Mouse (Mus musculus): ENCODE data around the gene Rab3d.
"Not testable (repeated sequence)": the region's sequence is repeated elsewhere in the genome, so short reads cannot be mapped to it uniquely, and the experiment has no call there.

Gene Rab3d

GRCm38 (mm10) chr9:21901223-21901820, 16.7 kb downstream of the Rab3d start:
- peak; percentile 73 for DNase-seq

GRCm38 (mm10) chr9:21889229-21889628, 28.8 kb downstream of the Rab3d start:
- no peak for DNase-seq

GRCm38 (mm10) chr9:21876601-21877000, 41.4 kb downstream of the Rab3d start:
- DNase-seq, result no peak

GRCm38 (mm10) chr9:21872204-21872603, 45.8 kb downstream of the Rab3d start:
- no peak for DNase-seq

DNA sequence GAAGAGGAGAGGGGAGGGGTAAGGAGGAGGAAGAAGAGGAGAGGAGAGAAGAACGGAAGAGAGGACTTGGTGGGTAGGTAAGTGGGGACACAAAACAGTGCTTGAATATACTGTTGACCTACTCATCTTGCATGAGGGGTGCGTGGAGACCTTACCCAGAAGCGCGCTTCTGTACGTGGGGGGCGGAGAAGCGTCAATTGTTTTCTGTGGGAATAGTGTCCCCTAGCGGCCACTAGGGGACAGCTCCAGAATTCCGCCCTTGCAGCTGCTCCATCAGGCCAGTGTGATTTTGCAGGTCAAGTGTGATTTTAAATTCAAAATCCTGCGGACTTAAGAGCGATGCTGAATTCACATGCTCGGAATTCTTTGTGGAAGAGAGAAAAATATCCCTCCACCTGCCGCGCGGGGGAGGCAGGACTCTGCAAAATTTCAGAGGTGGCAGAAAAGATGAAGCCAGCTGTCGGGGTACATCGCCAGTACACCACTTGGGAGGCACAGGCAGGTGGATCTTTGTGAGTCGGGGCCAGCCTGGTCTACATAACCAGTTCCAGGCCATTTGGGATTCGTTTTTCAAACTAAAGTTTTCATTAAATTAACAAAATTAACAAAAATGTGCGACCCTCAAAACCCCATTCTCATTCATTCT, 47.0 kb downstream of the Rab3d start:
- DNase-seq, result peak; percentile 62

DNA sequence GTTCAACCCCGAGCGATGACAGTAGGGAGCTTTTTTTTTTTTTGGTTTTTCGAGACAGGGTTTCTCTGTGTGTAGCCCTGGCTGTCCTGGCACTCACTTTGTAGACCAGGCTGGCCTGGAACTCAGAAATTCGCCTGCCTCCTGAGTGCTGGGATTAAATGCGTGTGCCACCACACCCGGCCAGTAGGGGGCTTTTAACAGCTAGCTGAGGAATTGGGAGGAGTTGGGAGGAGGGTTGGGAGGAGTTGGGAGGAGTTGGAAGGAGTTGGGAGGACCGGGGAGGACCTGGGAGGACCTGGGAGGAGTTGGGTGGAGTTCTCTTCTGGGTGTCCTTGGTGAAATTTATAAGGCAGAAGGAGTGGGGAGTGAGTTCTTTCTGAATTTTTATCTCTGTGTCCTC, 48.7 kb downstream of the Rab3d start:
- DNase-seq, result peak; percentile 73

DNA sequence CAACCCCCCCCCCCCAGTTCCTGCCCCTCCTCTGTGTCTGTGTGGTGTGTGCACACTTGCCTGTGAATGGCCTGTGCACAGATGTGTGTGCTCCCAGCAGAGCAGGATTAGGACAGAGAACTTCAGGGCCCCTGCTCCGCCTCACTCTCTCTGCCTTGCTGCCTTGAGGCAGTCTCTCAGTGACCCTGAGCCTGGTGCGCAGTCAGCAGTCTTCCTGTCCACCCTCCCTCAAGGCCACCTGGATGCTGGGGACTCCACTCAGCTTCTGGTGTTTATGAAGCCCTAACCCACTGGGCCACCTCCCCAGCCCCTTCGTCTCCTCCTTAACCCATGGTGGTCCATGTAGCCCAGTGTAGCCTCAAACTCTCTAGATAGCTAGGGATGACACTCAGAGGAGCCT, 50.3 kb downstream of the Rab3d start:
- no peak for DNase-seq

GRCm38 (mm10) chr9:21866641-21867040, 51.4 kb downstream of the Rab3d start:
- peak; percentile 63 for DNase-seq

DNA sequence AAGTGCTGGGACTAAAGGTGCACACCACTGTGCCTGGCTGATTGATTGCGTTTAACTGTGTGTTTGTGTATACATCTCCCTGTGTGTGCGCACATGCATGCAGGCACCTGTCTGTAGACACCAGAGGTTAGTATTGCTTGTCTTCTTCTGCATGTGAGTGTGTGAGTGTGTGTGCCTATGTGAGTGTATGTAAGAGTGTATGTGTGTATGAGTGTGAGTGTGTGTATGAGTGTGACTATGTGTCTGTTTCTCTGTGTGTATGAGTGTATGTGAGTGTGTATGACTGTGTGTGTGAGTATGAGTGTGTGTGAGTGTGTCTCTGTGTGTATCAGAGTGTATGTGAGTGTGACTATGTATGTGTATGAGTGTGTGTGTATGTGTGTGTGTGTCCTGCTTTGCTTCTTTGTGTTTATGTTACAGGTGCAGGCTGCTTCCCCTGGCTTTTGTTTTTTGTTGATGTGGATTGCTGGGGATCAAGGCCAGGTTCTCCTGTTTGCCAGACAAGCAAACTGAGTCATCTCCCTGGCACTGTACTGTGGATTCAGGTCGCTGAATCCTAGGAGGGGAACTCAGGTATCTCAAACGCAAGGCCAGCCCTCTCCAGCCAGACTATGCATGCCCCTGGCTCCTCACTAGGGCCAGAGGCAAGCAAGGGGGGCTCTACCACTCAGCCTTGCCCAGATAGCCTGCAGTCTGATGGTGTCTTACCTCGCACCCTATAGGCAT, 52.2 kb downstream of the Rab3d start:
- no peak for DNase-seq

DNA sequence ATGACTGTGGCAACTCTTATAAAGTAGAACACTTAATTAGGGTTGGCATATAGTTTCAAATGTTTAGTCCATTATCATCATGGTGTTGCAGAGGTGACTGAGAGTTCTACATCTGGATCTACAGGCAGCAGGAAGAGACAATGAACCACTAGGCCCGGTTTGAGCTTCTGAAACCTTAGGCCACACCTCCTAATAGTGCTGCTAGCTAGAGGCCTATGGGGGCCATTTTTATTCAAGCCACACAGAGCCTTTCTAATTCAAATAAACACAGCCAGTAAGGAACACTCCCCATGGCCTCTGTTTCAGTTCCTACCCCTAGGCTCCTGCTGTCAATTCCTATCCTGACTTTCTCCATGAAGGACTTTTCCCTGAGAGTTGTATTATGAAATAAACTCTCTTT, 55.8 kb downstream of the Rab3d start:
- no peak for DNase-seq

GRCm38 (mm10) chr9:21860349-21860748, 57.6 kb downstream of the Rab3d start:
- not testable (repeated sequence) for DNase-seq

GRCm38 (mm10) chr9:21859606-21860005, 58.4 kb downstream of the Rab3d start:
- DNase-seq, result no peak

- peak; percentile 69 for DNase-seq
These were observed 59.9 kb downstream of the Rab3d start for GRCm38 (mm10) chr9:21858084-21858483.

GRCm38 (mm10) chr9:21857501-21857900, 60.5 kb downstream of the Rab3d start:
- DNase-seq, result no peak
